Mouse (Mus musculus): ENCODE measurements around the gene Fam196b. TPM values are rescaled to one million over a fixed set of nuclear protein-coding genes. Genes with fewer than 3 reads are reported as not detected.

Fam196b gene
- total RNA-seq, 2 experiments from 2014 or later = 1.3 to 1.4 TPM

DNA sequence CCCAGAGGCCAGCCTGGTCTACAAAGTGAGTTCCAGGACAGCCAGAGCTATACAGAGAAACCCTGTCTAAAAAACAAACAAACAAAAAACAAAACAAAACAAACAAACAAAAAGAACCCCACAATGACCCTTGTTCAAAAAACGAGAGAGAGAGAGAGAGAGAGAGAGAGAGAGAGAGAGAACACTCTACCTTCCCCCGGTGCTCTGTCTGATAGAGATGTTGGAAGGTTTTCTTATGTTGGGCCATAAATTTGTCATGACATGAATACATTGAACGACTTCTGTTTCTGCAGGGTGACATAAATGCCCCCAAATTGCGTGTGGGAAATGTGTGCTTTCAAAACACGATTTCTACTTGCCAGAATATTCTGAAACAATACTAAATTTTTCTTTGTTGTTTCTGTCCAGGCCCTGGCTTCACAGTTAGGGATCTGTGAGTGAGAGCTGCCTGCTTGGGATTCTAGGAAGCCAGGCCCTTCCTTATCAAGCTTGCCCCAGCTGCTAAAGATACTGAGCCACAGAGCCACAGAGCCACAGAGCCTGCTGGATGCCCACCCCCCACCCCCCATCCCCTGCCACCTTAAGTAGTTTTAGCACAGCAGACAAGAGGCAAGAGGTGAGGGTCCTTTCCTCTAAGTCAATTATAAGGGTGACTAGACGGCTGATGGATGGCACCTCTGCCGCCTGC is 17.9 kb downstream of the Fam196b start:
- DNase-seq (ENCODE audit: low spot score) = no peak

- no peak for DNase-seq (ENCODE audit: low spot score)
These were observed 23.3 kb downstream of the Fam196b start for GRCm38 (mm10) chr11:34337907-34338306.

DNA sequence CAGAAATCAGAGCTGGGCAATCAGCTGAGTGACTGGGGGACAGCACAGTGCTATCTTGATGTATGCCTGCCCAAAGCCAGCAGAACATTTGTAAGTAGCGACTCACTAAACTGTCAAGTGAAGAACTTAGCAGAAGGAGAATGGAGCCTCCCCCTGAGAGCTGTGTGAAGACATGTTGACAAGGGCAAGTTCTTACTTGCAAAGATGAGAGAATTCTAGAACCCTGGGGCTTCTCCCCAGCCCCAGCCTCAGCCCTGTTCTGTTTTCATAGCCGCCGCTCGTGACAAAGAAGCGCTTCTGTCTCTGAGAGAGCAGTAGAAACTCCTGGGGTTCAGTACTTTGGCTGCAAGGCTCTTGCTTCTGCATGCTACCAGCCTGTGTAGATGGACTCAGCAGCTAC is 25.1 kb downstream of the Fam196b start:
- no peak for DNase-seq (ENCODE audit: low spot score)

- no peak for DNase-seq (ENCODE audit: low spot score)
These were observed 29.2 kb downstream of the Fam196b start for GRCm38 (mm10) chr11:34343742-34344307.

DNA sequence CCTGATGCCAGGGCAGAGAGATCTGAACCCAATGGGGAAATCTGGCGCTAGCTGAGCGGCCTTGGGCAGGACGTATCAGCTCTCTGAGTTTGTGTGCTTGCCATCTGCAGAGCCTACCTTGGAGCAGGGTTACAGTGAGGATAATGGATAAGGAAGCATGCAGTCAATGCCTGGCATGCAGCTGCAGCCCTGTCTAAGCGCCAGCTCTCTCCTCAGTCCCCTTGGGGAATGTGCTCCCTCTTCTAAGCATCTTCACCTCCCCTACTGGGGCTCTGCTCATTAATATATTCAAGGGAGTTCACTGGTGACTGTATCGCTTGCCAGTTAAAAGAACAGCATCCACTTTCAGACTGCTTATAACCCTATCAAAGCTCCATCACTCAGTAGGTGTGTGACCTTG is 29.7 kb downstream of the Fam196b start:
- DNase-seq (ENCODE audit: low spot score) = no peak

DNA sequence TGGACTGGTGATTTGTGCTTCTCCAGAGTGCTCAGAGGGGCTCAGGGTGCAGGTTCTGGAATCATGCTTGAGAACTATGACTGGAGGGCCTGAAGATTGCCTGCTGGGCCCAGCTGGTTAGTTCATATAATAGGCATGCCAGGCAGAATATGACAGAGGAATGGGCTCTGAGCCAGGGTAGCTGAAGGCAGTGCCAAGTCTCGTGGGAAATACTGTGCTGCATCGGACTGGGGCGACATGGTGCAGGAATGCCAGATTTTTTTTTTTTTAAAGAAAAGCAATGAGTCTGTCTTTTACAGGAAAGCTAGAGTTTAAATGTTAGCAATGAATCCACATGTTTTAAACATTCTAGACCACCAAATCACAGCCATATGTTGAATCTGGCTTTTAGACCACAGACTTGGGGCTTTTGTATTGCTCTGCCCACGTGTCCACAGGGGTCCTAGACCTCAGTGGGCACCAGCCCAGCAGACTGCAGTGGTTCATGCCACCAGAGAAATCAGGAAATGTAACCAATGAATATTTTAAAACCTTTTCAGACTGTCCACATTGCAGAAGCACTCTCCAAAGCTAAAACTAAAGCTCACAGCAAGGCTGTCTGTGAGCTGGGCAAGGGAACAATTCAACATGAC is 33.8 kb downstream of the Fam196b start:
- peak; percentile 4 for DNase-seq (ENCODE audit: low spot score)

- no peak for DNase-seq (ENCODE audit: low spot score)
These were observed 34.9 kb downstream of the Fam196b start for GRCm38 (mm10) chr11:34349453-34350056.

DNA sequence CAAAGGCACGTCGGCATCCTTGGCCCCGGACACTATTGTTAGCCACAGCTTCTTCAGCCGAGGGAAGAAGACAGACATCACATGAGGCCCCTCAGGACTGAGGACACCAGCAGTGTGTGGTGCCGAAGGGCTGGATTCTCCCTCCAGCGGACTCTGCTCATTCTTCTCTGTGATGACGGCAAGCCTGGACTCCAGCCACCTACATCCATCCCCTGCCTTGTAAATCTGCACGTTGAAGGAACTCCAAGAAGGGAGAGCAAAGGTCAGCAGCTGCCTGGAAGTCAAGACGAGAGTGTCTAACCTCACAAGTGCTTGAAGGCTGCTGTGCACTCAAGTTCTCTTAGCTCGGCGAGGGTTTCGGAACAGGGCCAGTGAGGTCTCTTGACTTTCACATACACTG is 40.8 kb downstream of the Fam196b start:
- no peak for DNase-seq (ENCODE audit: low spot score)

DNA sequence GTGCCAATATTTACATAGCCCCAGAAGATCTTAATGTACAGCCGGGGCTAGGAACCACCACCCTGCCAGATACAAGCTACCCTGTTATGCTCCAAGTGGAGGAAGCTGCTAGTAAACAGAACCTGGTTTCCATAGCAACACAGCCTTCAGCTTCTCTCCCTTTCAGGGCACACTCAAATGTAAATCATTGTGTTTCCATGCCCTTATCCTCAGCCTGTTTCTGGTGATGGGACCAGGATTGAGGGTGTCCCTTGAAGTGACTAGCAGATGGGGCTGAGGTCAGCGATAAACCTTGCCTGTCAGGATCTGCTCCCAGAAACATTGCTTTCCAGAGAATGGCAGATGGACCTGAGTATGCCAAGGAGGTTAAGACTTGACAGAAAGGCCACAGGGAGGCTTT is 41.5 kb downstream of the Fam196b start:
- no peak for DNase-seq (ENCODE audit: low spot score)

DNA sequence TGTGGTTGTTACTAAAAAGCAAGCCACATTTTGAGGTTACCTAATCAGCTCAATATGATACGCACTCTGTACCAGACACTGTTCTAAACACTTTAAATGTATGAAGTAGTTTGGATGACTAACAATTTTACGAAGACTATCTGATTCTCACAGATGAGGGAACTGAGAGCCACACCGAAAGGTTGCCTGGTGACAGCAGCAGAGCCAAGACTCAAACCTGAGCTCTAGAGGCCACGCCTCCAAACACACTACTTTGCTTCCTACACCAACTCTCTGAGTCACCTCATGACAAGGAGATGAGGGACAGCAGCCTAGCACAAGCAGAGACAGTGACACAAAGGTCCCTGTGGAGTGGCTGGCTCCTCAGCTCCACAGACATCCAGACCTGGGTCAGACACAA is 57.6 kb downstream of the Fam196b start:
- DNase-seq (ENCODE audit: low spot score) = no peak

- DNase-seq (ENCODE audit: low spot score) = no peak
These were observed 60.9 kb downstream of the Fam196b start for GRCm38 (mm10) chr11:34375557-34375956.

DNA sequence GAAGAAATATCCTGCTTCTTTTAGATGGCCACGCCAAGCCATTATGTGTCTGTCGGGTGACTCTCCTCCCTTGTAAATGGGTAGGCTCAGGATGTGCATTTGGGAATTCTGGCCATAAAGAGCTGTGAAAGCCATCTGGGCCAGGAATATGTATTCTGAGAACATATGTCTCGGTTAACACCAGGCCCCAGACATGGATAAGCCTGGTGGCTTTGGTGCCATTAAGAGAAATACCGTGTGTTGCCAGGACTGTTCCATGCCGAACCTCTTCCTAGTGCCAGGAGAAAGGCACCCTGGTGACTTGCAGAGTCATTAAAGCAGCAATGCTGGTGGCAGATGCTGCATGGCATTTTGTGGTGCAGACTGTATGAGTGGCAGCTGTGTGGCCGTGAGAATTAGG is 63.0 kb downstream of the Fam196b start:
- DNase-seq (ENCODE audit: low spot score) = no peak

DNA sequence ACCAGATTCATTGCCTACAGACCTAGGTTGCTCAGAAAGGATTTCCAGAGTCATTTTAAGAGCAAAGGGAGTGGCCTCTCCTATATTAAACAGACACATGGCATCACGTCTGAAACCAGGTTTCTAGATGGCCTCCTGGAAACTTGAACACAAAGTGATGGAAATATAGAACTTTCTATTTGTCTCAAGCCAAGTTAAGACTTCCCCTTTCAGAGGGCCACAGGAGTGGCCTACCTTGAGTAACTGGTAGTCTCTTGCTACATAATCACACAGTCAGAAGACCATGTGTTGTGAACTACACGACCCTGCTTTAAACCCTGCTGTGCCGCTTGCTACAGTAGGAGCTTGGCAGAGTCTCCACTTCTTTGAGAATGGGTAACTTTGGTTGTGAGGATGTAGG is 68.9 kb downstream of the Fam196b start:
- no peak for DNase-seq (ENCODE audit: low spot score)

GRCm38 (mm10) chr11:34384178-34384577 is 69.6 kb downstream of the Fam196b start:
- no peak for DNase-seq (ENCODE audit: low spot score)

DNA sequence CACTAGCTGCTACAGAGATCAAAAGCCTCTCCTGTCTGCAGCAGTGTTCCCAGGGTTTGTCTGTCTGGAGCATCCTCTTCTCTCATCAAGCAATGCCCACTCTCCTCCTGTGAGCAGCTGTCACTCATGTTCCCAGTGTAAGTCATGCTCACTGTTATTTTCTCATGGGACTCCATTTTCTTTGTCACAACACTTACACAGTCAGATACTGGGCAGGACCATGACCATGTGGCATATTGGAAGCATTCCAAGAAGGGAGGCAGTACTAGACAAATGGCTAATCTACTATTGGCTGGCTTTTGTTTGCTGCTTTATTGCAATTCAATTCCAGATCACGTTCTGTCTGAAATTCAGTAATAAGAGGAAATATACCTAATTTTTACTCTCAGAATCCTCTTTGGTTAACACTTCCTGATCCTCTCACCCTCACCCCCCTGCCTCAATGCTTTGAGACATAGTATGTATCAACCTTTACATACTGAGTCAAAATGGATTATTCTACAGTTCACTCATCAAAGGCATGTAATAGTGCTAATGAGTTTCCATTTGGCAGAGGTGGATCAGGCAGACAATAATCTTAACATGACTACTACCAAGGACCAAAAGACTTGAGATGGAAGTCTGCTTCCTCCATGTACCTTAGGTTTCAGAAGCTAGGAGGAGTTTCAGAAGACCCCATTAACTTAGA is 70.5 kb downstream of the Fam196b start:
- DNase-seq (ENCODE audit: low spot score) = no peak

- DNase-seq (ENCODE audit: low spot score) = no peak
These were observed 74.9 kb downstream of the Fam196b start for GRCm38 (mm10) chr11:34389261-34390116.

GRCm38 (mm10) chr11:34392105-34392504 is 77.5 kb downstream of the Fam196b start:
- DNase-seq (ENCODE audit: low spot score) = no peak

DNA sequence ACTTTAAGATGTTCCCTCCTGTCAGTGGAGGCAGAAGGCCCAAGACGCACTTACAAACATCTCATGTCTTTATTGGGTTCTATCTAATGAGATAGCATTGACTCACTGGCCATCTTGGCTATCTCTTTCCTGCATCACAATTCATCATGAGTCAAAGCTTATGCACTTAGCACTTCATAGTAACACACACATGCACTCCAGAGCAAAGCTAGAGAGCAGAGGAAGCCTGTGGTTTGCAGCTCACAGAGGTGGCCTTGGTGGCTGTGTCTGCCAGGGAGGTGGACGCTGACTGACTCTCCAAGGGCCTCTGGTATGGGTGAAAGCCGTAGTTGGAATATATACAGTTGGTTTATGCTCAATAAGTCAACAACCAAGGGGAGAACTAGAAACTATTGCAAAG is 81.2 kb downstream of the Fam196b start:
- no peak for DNase-seq (ENCODE audit: low spot score)

DNA sequence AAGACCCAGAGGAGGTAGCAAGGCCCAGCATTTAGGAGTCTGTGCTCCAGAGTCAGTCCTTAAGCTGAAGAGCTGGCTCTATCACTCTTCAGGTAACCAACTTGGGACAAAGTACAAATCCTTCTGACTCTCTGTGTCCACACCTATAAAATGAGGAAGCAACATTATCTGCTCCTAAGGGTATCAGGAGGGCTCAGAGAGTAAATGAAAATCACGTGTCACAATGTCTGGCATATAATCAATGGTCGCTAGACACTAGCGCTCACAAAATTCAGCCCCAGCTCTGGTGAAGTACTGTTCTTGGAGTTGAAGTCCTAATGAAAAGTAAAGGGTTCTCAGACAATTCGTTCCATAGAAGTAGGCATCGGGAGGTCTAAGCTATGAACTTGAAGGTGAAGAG is 83.0 kb downstream of the Fam196b start:
- no peak for DNase-seq (ENCODE audit: low spot score)

DNA sequence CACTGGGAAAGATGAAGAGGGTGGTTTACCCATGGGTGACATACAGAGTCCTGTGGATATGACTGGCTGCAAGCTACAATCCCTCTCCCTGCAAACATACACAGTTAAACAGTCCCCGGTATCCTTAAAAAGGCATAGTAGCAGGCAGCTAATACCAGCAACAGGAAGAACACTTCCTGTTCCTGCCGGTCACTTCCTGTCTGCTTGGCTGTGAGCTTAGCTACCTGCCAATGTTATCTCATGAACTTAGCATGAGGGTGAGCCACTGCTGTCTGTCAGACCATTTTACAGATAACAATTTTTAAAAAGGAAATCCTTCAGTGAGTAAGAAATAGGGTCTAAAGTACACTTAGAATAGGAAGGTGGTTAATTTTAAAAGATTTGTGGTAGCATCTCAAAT is 83.9 kb downstream of the Fam196b start:
- no peak for DNase-seq (ENCODE audit: low spot score)

GRCm38 (mm10) chr11:34401343-34401742 is 86.7 kb downstream of the Fam196b start:
- DNase-seq (ENCODE audit: low spot score) = no peak
